Mouse (Mus musculus) thymus, adult 2 months (tissue): Measurements from ENCODE around the gene Ankrd63. TPM values are rescaled to one million over a fixed set of nuclear protein-coding genes. Genes with fewer than 3 reads are reported as not detected.

Source experiments
- DNase-seq: peaks from one replicate; pipeline ENCODE4 v3.0.0; 2021
- H3K27ac ChIP-seq: fragments of 200-500 bp; 2 replicates; pipeline ENCODE4 v1.5.1; 2012; ENCODE audit warnings: low read length, control low read depth; ENCODE audit not compliant: control insufficient read depth, insufficient read depth
- H3K27me3 ChIP-seq: fragments of 200-500 bp; 2 replicates; pipeline ENCODE4 v1.6.1; 2012; ENCODE audit warnings: mild to moderate bottlenecking, low read length, moderate library complexity, mixed read lengths; ENCODE audit not compliant: control insufficient read depth, insufficient read depth
- H3K36me3 ChIP-seq: fragments of 200-500 bp; 2 replicates; pipeline ENCODE4 v1.6.1; 2012; ENCODE audit warnings: mild to moderate bottlenecking, low read length, moderate library complexity; ENCODE audit not compliant: control insufficient read depth, insufficient read depth
- H3K4me1 ChIP-seq: fragments of 200-500 bp; replicated peaks from 2 replicates; pipeline ENCODE4 v1.6.1; 2012; ENCODE audit warnings: low read length; ENCODE audit not compliant: control insufficient read depth, insufficient read depth
- H3K4me3 ChIP-seq: fragments of 200-500 bp; 2 replicates; pipeline ENCODE4 v1.5.1; 2012; ENCODE audit warnings: mild to moderate bottlenecking, low read length, control low read depth, moderate library complexity; ENCODE audit not compliant: control insufficient read depth, insufficient read depth
- CTCF ChIP-seq: fragments of 200-500 bp; IDR thresholded peaks from 2 replicates; pipeline ENCODE4 v1.5.1; 2012; ENCODE audit warnings: mild to moderate bottlenecking, control low read depth, low read length, moderate library complexity, borderline replicate concordance; ENCODE audit not compliant: control insufficient read depth, poor library complexity, insufficient read depth; ENCODE audit errors: extremely low read depth
- POLR2A ChIP-seq: fragments of 200-500 bp; IDR thresholded peaks from 2 replicates; pipeline ENCODE4 v1.6.1; 2012; ENCODE audit warnings: mild to moderate bottlenecking, low read length, control low read depth, moderate library complexity; ENCODE audit not compliant: control insufficient read depth, poor library complexity, insufficient read depth; ENCODE audit errors: extremely low read depth
- WGBS: fragments of 180-500 bp; shearing (Covaris S2); methylation state at CpG from one replicate; pipeline ENCODE4 v1.1.7; 2018; 5-methylcytosine and 5-hydroxymethylcytosine counted together
- polyA plus RNA-seq: library from polyadenylated mRNA; depleted of rRNA; stranded (reverse); fragments of >200 nt; gene quantifications from 2 replicates; pipeline ENCODE4 v1.2.3, GENCODE M21; 2012

The Ankrd63 gene
- polyA plus RNA-seq, 1 experiment: 0.27 TPM

GRCm38 (mm10) chr2:118733341-118733740 is 29.6 kb upstream of the Ankrd63 start:
- 91% methylated on average over 5 of the region's 5 CpGs for WGBS
- Histone ChIP-seq H3K4me3 (no peak overlapping the region), H3K27ac (no peak overlapping the region), H3K27me3 (no peaks in the 10 kb centered on the region), H3K4me1 (peaks cover 23% of the 10 kb centered on the region), H3K36me3 (no peaks in the 10 kb centered on the region)
- no peak for DNase-seq
- no peak for TF ChIP-seq CTCF
- TF ChIP-seq POLR2A: no peak

DNA sequence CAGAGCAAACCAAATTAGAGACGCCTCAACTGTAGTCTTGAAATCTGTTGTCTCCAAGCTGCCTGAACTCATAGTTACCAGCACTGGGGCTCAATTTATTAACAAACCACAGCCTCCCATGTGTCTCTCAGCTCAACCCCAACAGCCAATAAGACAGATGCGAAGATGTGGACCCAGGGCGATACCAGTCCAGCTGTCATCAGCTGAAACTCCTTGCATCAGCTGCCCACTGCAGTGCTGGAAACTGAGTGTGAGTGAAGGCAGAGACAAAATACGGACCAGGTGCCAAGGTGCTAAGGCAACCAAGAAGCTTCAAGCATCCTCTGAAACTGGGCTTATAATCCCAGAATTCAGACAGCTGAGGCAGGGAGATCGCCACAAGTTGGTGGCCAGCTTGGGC is 28.2 kb upstream of the Ankrd63 start:
- WGBS: 98% methylated on average over 5 of the region's 5 CpGs

DNA sequence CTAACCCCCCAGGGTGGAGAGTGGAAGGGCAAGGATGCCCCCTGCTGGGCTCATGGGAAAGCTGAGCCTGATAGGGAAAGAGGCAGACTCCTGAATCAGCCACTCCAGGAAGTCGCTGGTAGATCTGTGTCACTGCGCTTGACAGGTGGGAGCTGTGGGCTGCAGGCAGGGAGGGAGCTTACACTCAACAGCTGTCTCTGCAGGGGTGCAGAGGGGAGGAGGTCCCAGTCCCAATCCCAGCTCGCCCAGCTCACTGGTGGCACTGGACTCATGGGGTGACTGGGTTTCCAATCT is 26.8 kb upstream of the Ankrd63 start:
- DNase-seq: peak; percentile 80
- TF ChIP-seq CTCF: peak; percentile 79; the same call in 1 of the 2 replicates
- TF ChIP-seq POLR2A: no peak

More for the DNA sequence above, 28.2 kb upstream of the Ankrd63 start:
- DNase-seq: no peak
- Histone ChIP-seq H3K27me3 (no peaks in the 10 kb centered on the region), H3K36me3 (no peaks in the 10 kb centered on the region), H3K4me1 (peaks cover 35% of the 10 kb centered on the region), H3K4me3 (no peak overlapping the region), H3K27ac (no peak overlapping the region)
- TF ChIP-seq POLR2A (no peak), CTCF (no peak)

GRCm38 (mm10) chr2:118729816-118730621 is 26.3 kb upstream of the Ankrd63 start:
- Histone ChIP-seq H3K4me3 (no peak overlapping the region), H3K4me1 (peaks cover 42% of the 10 kb centered on the region), H3K27ac (no peak overlapping the region), H3K27me3 (no peaks in the 10 kb centered on the region), H3K36me3 (no peaks in the 10 kb centered on the region)
- DNase-seq: no peak
- WGBS: 33% methylated on average over 8 of the region's 8 CpGs
- TF ChIP-seq POLR2A (no peak), CTCF (no peak)

More for the DNA sequence above, 26.8 kb upstream of the Ankrd63 start:
- Histone ChIP-seq H3K27me3 (no peaks in the 10 kb centered on the region), H3K27ac (no peak overlapping the region), H3K4me1 (peaks cover 42% of the 10 kb centered on the region), H3K4me3 (no peak overlapping the region), H3K36me3 (no peaks in the 10 kb centered on the region)
- 1% methylated on average over 3 of the region's 3 CpGs for WGBS

- no peak overlapping the region for H3K4me3 ChIP-seq
- 0 out of 2 replicates have a peak overlapping the region, but pooled peaks have one; percentile 63 for H3K27ac ChIP-seq
- WGBS: 37% methylated on average over 4 of the region's 4 CpGs
- no peaks in the 10 kb centered on the region for H3K27me3 ChIP-seq
- DNase-seq: no peak
- TF ChIP-seq CTCF (no peak), POLR2A (no peak)
- peaks cover 42% of the 10 kb centered on the region for H3K4me1 ChIP-seq
- H3K36me3 ChIP-seq: no peaks in the 10 kb centered on the region
Measured at GRCm38 (mm10) chr2:118729194-118729593, 25.4 kb upstream of the Ankrd63 start.

- Histone ChIP-seq H3K4me3 (peak within 1 kb of the TSS; percentile 89), H3K36me3 (no peaks in the 10 kb centered on the region), H3K27me3 (no peaks in the 10 kb centered on the region), H3K27ac (peak within 1 kb of the TSS; percentile 63; the same call in 1 of the 2 replicates), H3K4me1 (peaks cover 42% of the 10 kb centered on the region)
- WGBS: 3% methylated on average over 7 of the region's 7 CpGs
- peak; percentile 76 for DNase-seq
- TF ChIP-seq CTCF (no peak), POLR2A (peak; percentile 54; the same call in 1 of the 2 replicates)
Measured at GRCm38 (mm10) chr2:118728337-118728736, 24.6 kb upstream of the Ankrd63 start, which contains the start of gene Plcb2. Gene Plcb2 (minus strand): TSS chr2:118728438.
